8 mouse cellular contexts compared by ENCODE assay signal in the genomic region with DNA sequence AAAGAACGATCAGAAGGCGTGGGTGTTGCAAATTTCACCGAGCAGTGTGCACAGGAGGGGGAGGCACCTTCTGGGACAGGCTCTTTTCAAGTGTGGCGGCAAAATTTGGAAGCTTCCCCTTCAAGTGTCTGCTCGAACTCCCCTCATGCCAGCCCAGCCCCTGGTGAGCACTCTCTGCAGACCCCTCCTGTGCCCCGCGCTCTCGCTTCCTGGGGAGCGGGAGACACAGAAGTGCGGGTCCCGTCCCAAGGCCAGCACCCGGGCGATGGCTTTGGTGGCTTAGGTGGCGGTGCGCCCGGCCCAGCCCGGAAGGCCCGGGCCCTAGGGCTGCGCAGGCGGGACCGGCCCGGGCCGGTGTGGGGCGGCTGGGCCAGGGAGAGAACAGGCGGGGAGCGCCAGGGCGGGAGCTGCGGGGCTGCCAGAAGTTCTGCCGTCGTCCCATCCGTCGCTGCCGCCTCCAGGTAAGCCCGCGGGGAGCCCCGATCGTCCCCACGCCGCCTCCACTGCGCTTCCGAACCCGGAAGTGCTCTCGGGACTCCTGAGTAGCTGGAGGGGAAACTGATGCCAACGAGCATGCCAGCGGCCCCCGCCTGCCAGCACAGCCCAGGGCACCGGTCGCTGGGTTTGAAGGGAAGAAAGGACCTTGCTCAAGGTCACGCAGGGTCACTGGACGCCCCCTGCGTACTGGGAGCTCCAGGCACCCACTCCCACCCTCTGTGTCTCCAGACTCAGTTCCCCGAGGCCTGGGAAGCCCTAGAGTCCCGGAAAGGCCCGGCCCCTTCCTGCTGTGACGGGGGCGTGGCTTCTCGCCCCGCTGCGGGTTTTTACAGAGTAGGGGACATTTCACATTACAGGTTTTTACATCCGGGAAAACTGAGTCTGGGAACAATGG. TPM values are rescaled to one million over a fixed set of nuclear protein-coding genes. Genes with fewer than 3 reads are reported as not detected.
A peak's percentile ranks its signal among the peaks of the same experiment; 100 is the strongest.
DNase-seq lines count a peak whose midpoint lies in the region; ATAC-seq and TF ChIP-seq lines count a peak whose summit lies in the region.

A gene (plus strand): TSS at position 62 of the 892 bp plus-strand sequence.

- intact Hi-C loops in heart, postnatal 10 days (cut with DNase I), result loop anchor here (5.0 kb wide), 1 partner anchor 224 kb away; no protein-coding TSS in a partner anchor

- ATAC-seq in forebrain, embryonic 12.5 days (ENCODE audit: low FRiP score), result peak; percentile 76
- ATAC-seq in neural tube, embryonic 12.5 days (ENCODE audit: low FRiP score, low read depth), result peak; percentile 74; the same call in 1 of the 2 replicates

- H3K4me2 ChIP-seq in forebrain, embryonic 12.5 days, result peak within 1 kb of the TSS; percentile 95
- H3K4me2 ChIP-seq in neural tube, embryonic 12.5 days (replicated peaks), result peak within 1 kb of the TSS; percentile 97

- peak within 1 kb of the TSS; percentile 9; the same call in 1 of the 2 replicates for H3K27ac ChIP-seq in ES-Bruce4 (ENCODE audit: insufficient read depth, low read length)
- H3K27ac ChIP-seq in forebrain, embryonic 12.5 days, result no peak within 1 kb of the TSS; the same call in 1 of the 2 replicates
- no peak within 1 kb of the TSS for H3K27ac ChIP-seq in neural tube, embryonic 12.5 days

- 0 out of 2 replicates have a peak, but pooled peaks have one; percentile 11 for TF ChIP-seq EP300 in ES-Bruce4 (IDR thresholded peaks at IDR 0.05; ENCODE audit: insufficient read depth, low read depth, low read length)

- no peaks in the 10 kb centered on the region for H3K4me1 ChIP-seq in ES-Bruce4 (ENCODE audit: control insufficient read depth, insufficient read depth, low read length)
- H3K4me1 ChIP-seq in forebrain, embryonic 12.5 days, result peaks cover 16% of the 10 kb centered on the region
- peaks cover 16% of the 10 kb centered on the region for H3K4me1 ChIP-seq in neural tube, embryonic 12.5 days

- peak within 1 kb of the TSS; percentile 75 for H3K4me3 ChIP-seq in ES-Bruce4 (ENCODE audit: low read depth, low read length)
- peak within 1 kb of the TSS; percentile 55 for H3K4me3 ChIP-seq in forebrain, embryonic 12.5 days (replicated peaks)
- peak within 1 kb of the TSS; percentile 54 for H3K4me3 ChIP-seq in neural tube, embryonic 12.5 days

- H3K9me3 ChIP-seq in ES-Bruce4 (replicated peaks; ENCODE audit: control insufficient read depth, insufficient read depth, low read length, poor library complexity, severe bottlenecking), result no peaks in the 10 kb centered on the region
- H3K9me3 ChIP-seq in forebrain, embryonic 12.5 days, result no peaks in the 10 kb centered on the region
- H3K9me3 ChIP-seq in neural tube, embryonic 12.5 days, result no peaks in the 10 kb centered on the region

- TF ChIP-seq CTCF in ES-Bruce4 (IDR thresholded peaks at IDR 0.05; ENCODE audit: low read depth, low read length), result no peak
- TF ChIP-seq CTCF in brain, embryonic 14.5 days (IDR thresholded peaks at IDR 0.05; ENCODE audit: borderline replicate concordance, extremely low read depth, insufficient read depth, insufficient read length), result no peak

- peak; percentile 63 for DNase-seq in brain, embryonic 14.5 days (ENCODE audit: low read depth)
- DNase-seq in heart, postnatal 10 days, result peak; percentile 84 to 87
- peak; percentile 80 to 90 for DNase-seq in kidney, postnatal 36 days
- DNase-seq in lung, adult 18-20 months, result peak; percentile 80 to 82
- DNase-seq in testis, postnatal 14 days (ENCODE audit: low spot score), result peak; percentile 62

- peak; percentile 63 for TF ChIP-seq POLR2A in ES-Bruce4 (IDR thresholded peaks at IDR 0.05; ENCODE audit: insufficient read depth, low read length)
- TF ChIP-seq POLR2A in brain, embryonic 14.5 days (IDR thresholded peaks at IDR 0.05; ENCODE audit: borderline replicate concordance, extremely low read depth, insufficient read depth, insufficient read length, poor library complexity, severe bottlenecking), result no peak; the same call in 1 of the 2 replicates

- H3K36me3 ChIP-seq in ES-Bruce4 (ENCODE audit: control insufficient read depth, insufficient read depth, low read length, poor library complexity, severe bottlenecking), result no peaks in the 10 kb centered on the region
- no peaks in the 10 kb centered on the region for H3K36me3 ChIP-seq in forebrain, embryonic 12.5 days (replicated peaks)
- H3K36me3 ChIP-seq in neural tube, embryonic 12.5 days, result no peaks in the 10 kb centered on the region

- peak within 1 kb of the TSS; percentile 79 for H3K9ac ChIP-seq in ES-Bruce4 (ENCODE audit: low read depth, poor library complexity, severe bottlenecking)
- peak within 1 kb of the TSS; percentile 77 for H3K9ac ChIP-seq in forebrain, embryonic 12.5 days
- H3K9ac ChIP-seq in neural tube, embryonic 12.5 days, result peak within 1 kb of the TSS; percentile 72

- no peaks in the 10 kb centered on the region for H3K27me3 ChIP-seq in ES-Bruce4 (ENCODE audit: control insufficient read depth, insufficient read depth, low read length, poor library complexity, severe bottlenecking)
- no peaks in the 10 kb centered on the region for H3K27me3 ChIP-seq in forebrain, embryonic 12.5 days
- H3K27me3 ChIP-seq in neural tube, embryonic 12.5 days (replicated peaks), result no peaks in the 10 kb centered on the region

- 2% methylated on average over 51 of the region's 60 CpGs for WGBS in forebrain, embryonic 12.5 days
- 1% methylated on average over 60 of the region's 60 CpGs for WGBS in neural tube, embryonic 12.5 days

RNA-seq across cellular contexts. Expression of the gene that starts here (rescaled TPM):
- polyA plus RNA-seq in ES-Bruce4 (2011; ENCODE audit: insufficient read depth, insufficient read length, low read depth, missing spikeins), result 3.0 and 3.9 TPM in 2 replicates
- 0.62 and 0.64 TPM in 2 replicates for polyA plus RNA-seq in brain, embryonic 14.5 days (2012; rRNA removed)
- polyA plus RNA-seq in forebrain, embryonic 12.5 days (2016; fragmentation: Nextera tagmentation; extraction: Ambion mirVana), result 0.88 and 0.96 TPM in 2 replicates
- total RNA-seq in heart, postnatal 10 days (2021), result 10 to 100 TPM; 12.7 to 13.9 TPM
- polyA plus RNA-seq in neural tube, embryonic 12.5 days (2016; fragmentation: Nextera tagmentation; extraction: Ambion mirVana), result 0.98 and 1.2 TPM in 2 replicates

Comparison
In these comparisons a context has a peak if more than half of its experiments do, and no peak if none do; other contexts are left out.
1. Peak in DNase-seq in brain, embryonic 14.5 days; RNA of the gene not detected or under 1 TPM.
2. Peak in ATAC-seq, H3K4me3 ChIP-seq, H3K9ac ChIP-seq and H3K4me2 ChIP-seq in forebrain, embryonic 12.5 days; RNA of the gene not detected or under 1 TPM.